Mouse (Mus musculus): ENCODE data around the gene Zbtb7a.
A peak's percentile ranks its signal among the peaks of the same experiment; 100 is the strongest.

Gene Zbtb7a

DNA sequence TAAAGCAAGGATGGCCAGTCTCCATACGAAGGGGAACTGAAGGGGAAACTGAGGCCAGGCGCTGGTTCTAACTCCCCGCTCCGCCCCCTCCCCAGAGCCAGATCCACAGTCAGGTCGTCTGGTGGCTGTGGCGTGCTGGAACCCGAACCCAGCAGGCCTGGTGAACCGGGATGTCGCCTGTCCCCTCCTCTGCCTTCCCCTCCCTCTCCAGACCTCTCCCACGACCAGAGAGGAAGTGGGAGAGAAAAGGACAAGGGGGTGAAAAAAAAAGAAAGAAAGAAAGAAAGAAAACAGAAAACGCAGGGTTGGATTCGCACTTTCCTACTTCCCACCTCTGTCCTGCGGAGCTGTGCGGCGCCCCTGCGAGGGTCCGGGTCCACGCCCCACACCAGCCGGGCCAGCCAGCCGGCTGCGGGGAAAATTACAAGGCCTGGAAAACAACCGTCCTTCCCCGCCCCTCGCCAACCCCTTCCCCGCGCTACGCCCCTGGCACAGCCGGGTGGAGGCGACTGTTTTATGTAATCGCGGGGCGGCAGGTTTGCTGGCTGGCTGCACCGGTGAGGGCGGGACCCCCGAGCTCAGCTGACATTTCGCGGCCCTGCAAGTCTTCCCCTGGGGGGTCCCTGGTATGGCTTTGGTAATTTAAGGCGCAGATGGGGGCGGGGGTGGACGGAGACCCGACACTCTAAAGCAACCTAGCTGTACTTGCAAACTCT is at the start of gene Zbtb7a:
Gene Zbtb7a, plus strand, starts transcription at position 255 of the 716 bp plus-strand sequence.
- no peak for DNase-seq (ENCODE audit: low spot score)

- DNase-seq (ENCODE audit: low spot score) = no peak
Measured at GRCm38 (mm10) chr10:81087021-81087420, 48.0 kb upstream of the Zbtb7a start.

DNA sequence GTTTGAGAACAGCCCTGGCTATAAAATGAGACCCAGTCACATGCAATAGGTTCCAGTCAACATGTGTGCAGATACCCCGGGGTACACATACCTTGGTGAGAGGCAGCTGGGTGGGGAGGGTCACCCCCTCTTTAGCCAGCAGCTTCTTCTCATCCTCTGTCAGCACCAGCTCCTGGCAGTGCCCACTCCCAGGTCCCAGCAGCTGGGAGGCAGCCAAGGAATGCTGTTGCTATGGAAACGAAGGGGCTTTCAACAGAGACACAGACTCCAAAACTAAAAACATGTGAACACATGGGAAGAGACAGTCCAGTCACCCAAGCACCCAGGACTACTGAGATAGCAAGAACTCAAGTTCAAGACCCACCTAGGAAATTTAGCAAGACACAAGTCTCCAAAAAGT is 45.8 kb upstream of the Zbtb7a start:
- no peak for DNase-seq (ENCODE audit: low spot score)

DNA sequence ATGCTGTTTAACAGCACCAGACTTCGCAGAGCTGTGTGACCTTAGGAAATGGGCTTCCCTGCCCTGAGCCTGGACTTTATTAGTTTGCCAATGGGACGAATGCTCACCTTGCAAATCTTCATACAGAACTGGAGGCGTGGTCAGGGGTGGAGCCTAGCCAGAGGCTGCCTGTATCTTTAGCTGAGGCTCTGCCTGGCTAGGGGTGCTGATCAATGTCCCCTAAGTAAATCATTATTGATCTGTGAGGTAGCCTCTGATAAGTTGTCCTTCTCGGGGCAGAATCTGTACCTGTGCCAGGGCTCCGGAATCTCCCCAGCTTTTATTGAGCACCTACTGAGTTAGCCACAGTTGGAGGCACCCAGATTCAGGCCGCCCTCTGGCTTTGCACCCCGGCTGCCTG is 44.4 kb upstream of the Zbtb7a start:
- no peak for DNase-seq (ENCODE audit: low spot score)

DNA sequence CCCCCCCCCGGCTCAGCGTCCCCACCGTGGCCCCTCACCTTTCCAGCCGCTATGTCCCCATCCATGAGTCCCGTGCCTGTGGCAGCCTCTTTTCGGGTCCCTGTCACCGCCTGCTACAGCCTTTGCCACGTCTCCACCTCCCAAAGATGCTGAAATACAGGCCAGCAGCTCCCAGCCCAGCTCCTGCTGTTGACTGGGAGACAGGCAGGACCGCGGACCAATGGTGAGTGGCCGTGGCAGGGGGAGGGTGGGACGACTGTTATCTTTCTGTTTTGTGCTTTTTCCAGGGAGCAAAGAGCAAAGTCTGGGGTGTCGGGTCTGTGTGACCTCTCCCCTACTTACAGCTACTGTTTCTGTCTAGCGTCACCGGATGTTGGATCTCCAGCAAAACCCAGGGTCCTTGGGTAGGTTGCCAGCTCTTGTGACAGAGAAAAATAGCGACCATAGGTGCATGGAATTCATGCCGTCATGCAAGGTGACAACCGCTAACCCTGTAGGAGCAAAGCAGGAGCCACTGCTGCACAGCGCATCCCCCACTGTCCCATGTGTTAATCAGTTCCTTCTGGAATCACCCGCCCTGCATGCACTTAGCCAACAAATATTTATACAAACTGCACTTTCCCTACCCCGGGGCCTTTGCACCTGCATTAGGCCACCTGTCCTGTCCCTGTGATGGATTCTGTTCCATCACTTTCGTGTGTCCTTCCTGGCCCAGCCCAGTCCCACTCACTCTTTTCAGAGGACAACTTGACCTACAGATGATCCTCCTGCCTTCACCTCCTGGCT is 42.4 kb upstream of the Zbtb7a start:
- DNase-seq (ENCODE audit: low spot score) = no peak

- no peak for DNase-seq (ENCODE audit: low spot score)
Measured at GRCm38 (mm10) chr10:81094931-81095678, 39.9 kb upstream of the Zbtb7a start.

DNA sequence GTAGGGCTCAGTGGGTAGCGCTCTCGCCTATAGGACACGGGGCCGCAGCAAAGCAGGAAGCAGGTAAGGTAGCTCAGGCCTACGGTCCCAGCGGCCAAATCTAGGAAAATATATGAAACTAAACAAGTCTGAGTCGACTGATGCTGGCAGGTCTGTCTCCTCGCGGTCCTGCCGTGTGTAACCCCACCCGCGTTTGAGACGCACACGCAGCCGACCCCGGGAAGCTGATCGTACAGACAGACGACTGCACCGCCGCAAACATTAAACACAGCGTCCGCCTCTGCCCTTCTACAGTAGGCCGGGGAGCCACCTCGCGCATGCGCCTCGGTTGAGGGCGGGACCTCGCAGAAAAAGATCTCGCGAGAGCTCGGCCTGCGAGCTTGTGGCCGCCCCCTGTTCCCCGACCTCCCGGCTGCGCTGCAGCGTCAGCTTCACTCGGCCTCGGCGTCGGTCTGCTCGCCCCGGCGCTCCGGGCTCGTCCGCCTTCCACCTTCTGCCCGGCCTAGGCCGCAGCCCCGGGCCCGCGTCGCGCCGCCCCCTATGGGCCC is 29.4 kb upstream of the Zbtb7a start, which contains the start of gene Map2k2:
Gene Map2k2, plus strand, starts transcription at position 351 of the 548 bp plus-strand sequence.
- peak; percentile 94 for DNase-seq (ENCODE audit: low spot score)

- DNase-seq (ENCODE audit: low spot score) = peak; percentile 59
Measured at GRCm38 (mm10) chr10:81106113-81106721, 28.8 kb upstream of the Zbtb7a start.

DNA sequence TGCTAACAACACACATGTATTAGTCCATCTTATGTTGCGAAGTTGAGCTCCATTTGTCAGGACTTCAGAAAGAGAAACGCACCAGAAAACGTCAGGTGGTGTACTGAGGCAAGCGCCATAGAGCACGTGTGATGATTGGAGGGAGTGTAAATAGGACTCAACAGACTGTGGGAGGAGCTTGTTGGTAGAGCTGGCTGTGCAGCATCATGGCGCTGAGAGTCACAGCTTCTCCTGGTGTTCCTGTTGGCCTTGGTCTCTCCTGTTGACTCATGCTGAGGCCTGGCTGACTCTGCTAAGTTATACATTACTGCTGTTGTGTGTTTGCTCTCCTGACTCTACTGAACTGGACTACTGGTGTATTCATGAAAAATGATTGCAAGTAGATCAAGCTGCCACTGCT is 22.1 kb upstream of the Zbtb7a start:
- no peak for DNase-seq (ENCODE audit: low spot score)

DNA sequence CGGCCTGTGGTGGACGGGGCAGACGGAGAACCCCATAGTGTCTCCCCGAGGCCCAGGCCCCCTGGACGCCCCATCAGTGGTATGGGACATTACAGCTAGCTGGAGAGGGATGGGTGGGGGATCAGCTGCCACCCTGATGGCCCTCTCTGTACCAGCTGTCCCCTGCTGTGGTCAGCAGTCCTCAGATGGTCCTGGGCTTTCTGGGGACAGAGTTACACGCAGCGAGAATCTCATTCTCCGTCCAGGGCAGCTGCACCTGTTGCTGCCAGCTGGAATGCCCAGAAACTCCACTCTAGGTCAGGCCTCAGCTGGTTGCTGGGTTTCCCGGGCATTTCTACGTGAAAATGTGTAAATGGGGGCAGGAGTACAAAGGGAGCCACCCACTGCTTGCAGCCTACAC is 15.4 kb upstream of the Zbtb7a start:
- DNase-seq (ENCODE audit: low spot score) = no peak

- DNase-seq (ENCODE audit: low spot score) = no peak
Measured at GRCm38 (mm10) chr10:81120650-81121049, 14.4 kb upstream of the Zbtb7a start.

DNA sequence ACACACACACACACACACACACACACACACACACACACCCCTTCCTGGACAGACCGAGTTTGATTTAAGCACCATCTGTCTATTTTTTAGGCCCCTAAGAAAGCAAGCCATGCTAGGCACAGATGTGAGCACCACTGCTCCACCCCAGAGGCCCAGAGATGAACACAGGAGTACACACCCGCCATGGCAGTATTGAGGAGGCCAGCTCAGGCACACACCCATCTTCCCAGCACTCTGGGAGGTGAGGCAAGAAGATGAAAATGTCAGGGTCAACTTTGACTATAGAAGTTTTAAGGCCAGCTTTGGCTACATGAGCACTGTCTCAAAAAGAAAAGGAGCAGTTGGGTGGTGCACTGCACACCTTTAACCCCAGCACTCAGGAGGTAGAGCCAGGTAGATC is 12.1 kb upstream of the Zbtb7a start:
- DNase-seq (ENCODE audit: low spot score) = no peak

GRCm38 (mm10) chr10:81123500-81123899 is 11.5 kb upstream of the Zbtb7a start:
- DNase-seq (ENCODE audit: low spot score) = no peak

GRCm38 (mm10) chr10:81134181-81134587 is 836 bp upstream of the Zbtb7a start:
- DNase-seq (ENCODE audit: low spot score) = no peak

GRCm38 (mm10) chr10:81135831-81136705 is 1.0 kb downstream of the Zbtb7a start:
- DNase-seq (ENCODE audit: low spot score) = peak; percentile 52

DNA sequence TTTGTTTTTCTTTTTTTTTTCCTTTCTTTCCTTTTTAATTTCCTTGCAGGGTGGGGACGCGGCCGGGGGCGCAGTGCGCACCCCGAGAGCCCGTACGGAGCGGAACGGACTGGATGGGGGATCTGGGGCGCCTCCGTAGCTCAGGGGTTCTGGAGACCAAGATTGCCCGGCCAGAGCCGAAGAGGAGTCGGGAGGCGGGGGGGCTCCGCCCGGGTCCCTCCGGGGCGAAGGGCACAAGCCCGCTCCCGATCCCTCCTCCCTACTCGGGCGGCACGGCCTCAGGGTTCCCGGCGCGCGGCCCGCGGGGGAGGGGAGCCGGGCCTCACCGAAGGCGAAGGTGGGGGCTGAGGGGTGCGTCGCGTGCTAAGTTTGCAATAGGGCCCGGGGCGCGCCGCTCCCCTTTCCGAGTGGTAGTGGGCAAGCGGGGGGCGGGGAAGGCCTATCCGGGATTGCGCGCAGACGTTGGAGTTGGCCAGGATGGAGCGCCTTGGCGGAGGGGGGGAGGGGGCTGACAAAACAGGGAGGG is 1.7 kb downstream of the Zbtb7a start:
- DNase-seq (ENCODE audit: low spot score) = peak; percentile 50

DNA sequence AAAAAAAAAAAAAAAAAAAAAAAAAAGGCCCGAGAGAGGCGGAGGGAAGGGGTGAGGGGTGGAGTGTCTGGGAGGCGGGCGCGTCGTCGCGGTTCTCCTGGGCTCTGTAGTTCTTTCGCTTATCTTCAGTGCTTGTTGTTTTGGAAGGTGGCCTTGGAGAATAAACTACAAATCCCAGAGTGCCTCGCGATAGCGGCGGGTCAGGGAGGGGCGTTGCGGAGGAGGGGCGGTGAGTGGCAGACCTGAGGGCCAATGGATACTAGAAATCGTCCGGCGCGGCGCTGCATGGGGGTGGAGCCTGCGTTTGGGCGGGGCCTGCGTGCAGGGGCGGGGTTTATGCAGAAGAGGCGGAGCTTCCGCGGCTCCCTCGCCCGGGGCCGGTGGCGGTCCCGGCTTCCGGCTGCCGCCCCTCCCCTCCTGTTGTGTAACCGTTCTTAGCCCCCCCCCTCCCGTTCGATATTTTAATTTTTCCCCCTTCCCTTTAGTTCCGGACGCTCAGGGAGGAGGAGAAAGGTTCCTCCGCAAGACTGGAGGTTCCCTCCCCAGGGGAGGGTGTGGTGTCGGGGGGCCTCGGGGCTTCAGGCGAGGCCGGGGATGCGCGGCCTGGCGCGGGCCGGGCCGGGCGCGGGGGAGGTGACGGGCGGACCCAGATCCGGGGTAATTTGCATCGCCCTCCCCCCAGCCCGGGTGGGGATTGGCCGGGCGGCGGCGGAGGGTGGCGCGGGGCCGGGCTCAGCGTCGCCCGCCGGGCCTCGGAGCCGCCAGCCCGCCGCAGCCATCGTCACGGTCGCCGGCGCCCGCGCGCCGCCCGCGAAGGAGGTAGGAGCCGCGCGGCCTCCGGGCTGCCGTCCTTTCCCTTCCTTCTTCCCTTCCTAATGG is 2.5 kb downstream of the Zbtb7a start:
- peak; percentile 100 for DNase-seq (ENCODE audit: low spot score)

DNA sequence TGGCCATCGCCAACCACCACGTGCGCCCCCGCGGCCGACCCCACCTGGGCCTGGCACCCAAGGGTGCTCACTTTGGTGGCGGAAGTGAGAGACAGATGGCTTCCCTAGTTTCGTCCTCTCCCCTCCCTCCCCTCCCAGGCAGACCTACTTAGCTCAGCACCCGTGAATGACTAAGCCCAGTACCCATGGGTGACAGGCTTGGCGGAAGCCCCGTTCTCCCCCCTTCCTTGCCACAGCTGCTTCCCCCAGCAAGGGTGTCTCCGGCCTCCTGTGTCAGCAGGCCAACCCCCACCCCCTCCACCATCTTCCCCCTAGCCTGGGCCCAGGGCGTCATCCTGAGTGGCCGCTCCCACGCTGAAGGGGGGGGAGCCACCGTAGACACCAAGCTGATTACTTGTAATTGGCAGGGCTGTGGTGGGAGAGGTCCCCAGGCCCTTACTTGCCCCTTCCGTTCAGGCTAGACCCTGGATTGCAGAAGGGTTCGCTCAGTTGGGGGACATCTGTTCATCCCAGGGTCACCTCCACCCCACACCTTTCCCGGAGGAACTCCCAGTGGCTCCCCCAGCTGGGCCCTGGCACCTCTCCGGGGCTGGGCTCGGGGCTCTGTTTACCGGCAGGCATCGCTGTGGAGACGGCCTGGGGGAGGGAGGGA is 3.2 kb downstream of the Zbtb7a start:
- no peak for DNase-seq (ENCODE audit: low spot score)

Measured in urinary bladder, postnatal 10 days (tissue).